Mouse (Mus musculus) CH12.LX (cell line): ENCODE measurements at regions not wholly inside any gene's neighbourhood (a gene's known extent, or its start where the extent isn't known, plus 50 kb on each side); places are given as distances from the start of the nearest gene placed in this dataset.

Experiments used
- DNase-seq: peaks from one replicate; pipeline ENCODE4 v3.0.0-alpha.2; 2013; ENCODE audit errors: extremely low read depth
- H3K27ac ChIP-seq: 2 replicates; pipeline ENCODE4 v1.5.1; 2012; ENCODE audit warnings: low read depth, mild to moderate bottlenecking, control low read depth, moderate library complexity; ENCODE audit not compliant: insufficient read depth
- H3K27me3 ChIP-seq: replicated peaks from 2 replicates; pipeline ENCODE3; 2012; ENCODE audit warnings: inconsistent platforms
- H3K36me3 ChIP-seq, 2 experiments: replicated peaks in 1 of 2; 2 replicates each; pipeline versions ENCODE3 to v1.6.1; 2012; ENCODE audit warnings: inconsistent platforms in 1 of 2, low read length in 1 of 2, mild to moderate bottlenecking in 1 of 2, mixed read lengths in 1 of 2, moderate library complexity in 1 of 2; ENCODE audit not compliant: control insufficient read depth in 1 of 2, insufficient read depth in 1 of 2
- H3K4me1 ChIP-seq, 2 experiments: 2 replicates each; pipeline ENCODE4 v1.6.1; 2012; ENCODE audit warnings: inconsistent platforms in 1 of 2, moderate library complexity in 1 of 2; ENCODE audit not compliant: insufficient read depth in 2 of 2, control insufficient read depth in 1 of 2
- H3K4me2 ChIP-seq: 2 replicates; pipeline ENCODE4 v1.6.1; 2012; ENCODE audit warnings: low read depth, mild to moderate bottlenecking, control low read depth; ENCODE audit not compliant: poor library complexity, insufficient read depth, severe bottlenecking
- H3K4me3 ChIP-seq, 3 experiments: fragments of 150-350 bp in 1 of 3; sonication (generic) in 1 of 3; replicated peaks in 1 of 3; 2 replicates each; pipeline versions ENCODE3 to v1.5.1; 2011 to 2012; ENCODE audit warnings: low read depth in 2 of 3, low read length in 2 of 3, mild to moderate bottlenecking in 2 of 3, moderate library complexity in 2 of 3, control low read depth in 1 of 3, improper control_type of control experiment in 1 of 3, inconsistent platforms in 1 of 3, mixed read lengths in 1 of 3; ENCODE audit not compliant: poor library complexity in 1 of 3
- H3K79me2 ChIP-seq: replicated peaks from 2 replicates; pipeline ENCODE4 v1.6.1; 2012; ENCODE audit warnings: mild to moderate bottlenecking, moderate library complexity; ENCODE audit not compliant: control insufficient read depth, poor library complexity, insufficient read depth, severe bottlenecking; ENCODE audit errors: extremely low read depth
- H3K9ac ChIP-seq: 2 replicates; pipeline ENCODE4 v1.6.1; 2012; ENCODE audit warnings: low read depth, mild to moderate bottlenecking, control low read depth, moderate library complexity; ENCODE audit not compliant: insufficient read depth
- H3K9me3 ChIP-seq: replicated peaks from 2 replicates; pipeline ENCODE3; 2012; ENCODE audit warnings: low read length, inconsistent platforms, mixed read lengths
- BHLHE40 ChIP-seq: IDR thresholded peaks from 2 replicates; pipeline ENCODE4 v1.6.1; 2011; ENCODE audit warnings: mild to moderate bottlenecking, low read depth, low read length, improper control_type of control experiment
- CHD1 ChIP-seq: IDR thresholded peaks from 2 replicates; pipeline ENCODE4 v1.6.1; 2012; ENCODE audit warnings: low read depth, low read length, improper control_type of control experiment, inconsistent platforms
- E2F4 ChIP-seq: IDR thresholded peaks from 2 replicates; pipeline ENCODE4 v1.6.1; 2011; ENCODE audit warnings: low read depth, low read length, improper control_type of control experiment; ENCODE audit not compliant: insufficient replicate concordance
- IRF4 ChIP-seq: IDR thresholded peaks from 2 replicates; pipeline ENCODE4 v1.6.1; 2014; ENCODE audit warnings: low read depth, mild to moderate bottlenecking, inconsistent platforms, low read length, improper control_type of control experiment
- JUN ChIP-seq: IDR thresholded peaks from 2 replicates; pipeline ENCODE4 v1.6.1; 2011; ENCODE audit warnings: low read depth, mild to moderate bottlenecking, low read length, improper control_type of control experiment, moderate library complexity; ENCODE audit not compliant: insufficient read depth
- JUND ChIP-seq: conservative IDR thresholded peaks from 2 replicates; pipeline ENCODE4 v1.6.1; 2011; ENCODE audit warnings: low read depth, low read length, improper control_type of control experiment
- MAX ChIP-seq: IDR thresholded peaks from 2 replicates; pipeline ENCODE4 v1.6.1; 2011; ENCODE audit warnings: low read length, improper control_type of control experiment
- MAZ ChIP-seq: IDR thresholded peaks from 2 replicates; pipeline ENCODE4 v1.6.1; 2012; ENCODE audit warnings: low read depth, mild to moderate bottlenecking, inconsistent platforms, low read length, improper control_type of control experiment, moderate library complexity
- MYC ChIP-seq: IDR thresholded peaks from 2 replicates; pipeline ENCODE4 v1.6.1; 2011; ENCODE audit warnings: low read depth, mild to moderate bottlenecking, improper control_type of control experiment, low read length
- RCOR1 ChIP-seq: conservative IDR thresholded peaks from 2 replicates; pipeline ENCODE4 v1.6.1; 2012; ENCODE audit warnings: low read depth, mild to moderate bottlenecking, inconsistent platforms, low read length, improper control_type of control experiment
- SMC3 ChIP-seq: IDR thresholded peaks from 2 replicates; pipeline ENCODE4 v1.6.1; 2011; ENCODE audit warnings: low read depth, low read length, improper control_type of control experiment
- UBTF ChIP-seq: IDR thresholded peaks from 2 replicates; pipeline ENCODE4 v1.6.1; 2012; ENCODE audit warnings: low read depth, mild to moderate bottlenecking, inconsistent platforms, low read length, improper control_type of control experiment, moderate library complexity
- USF1 ChIP-seq: IDR thresholded peaks from 2 replicates; pipeline ENCODE4 v1.6.1; 2014; ENCODE audit warnings: low read depth, mild to moderate bottlenecking, inconsistent platforms, low read length, improper control_type of control experiment
- ZC3H11A ChIP-seq: IDR thresholded peaks from 2 replicates; pipeline ENCODE4 v1.6.1; 2012; ENCODE audit warnings: low read depth, mild to moderate bottlenecking, inconsistent platforms, low read length, improper control_type of control experiment
- ZKSCAN1 ChIP-seq: IDR thresholded peaks from 2 replicates; pipeline ENCODE4 v1.6.1; 2012; ENCODE audit warnings: low read depth, inconsistent platforms, low read length, improper control_type of control experiment, borderline replicate concordance
- ZMIZ1 ChIP-seq: IDR thresholded peaks from 2 replicates; pipeline ENCODE4 v1.6.1; 2012; ENCODE audit warnings: low read depth, mild to moderate bottlenecking, inconsistent platforms, low read length, improper control_type of control experiment
- dilution Hi-C: fragments of 300-500 bp; cut with MboI; formaldehyde crosslinking; loops from 2 replicates; pipeline ENCODE4 v1.14.3; 2020; ENCODE audit warnings: low sequenced_read_pairs; ENCODE audit not compliant: extremely low pct_unique_long_range_greater_than_20kb, extremely low pct_ligation_motif_present
- in situ Hi-C: fragments of 300-500 bp; cut with MboI; formaldehyde crosslinking; loops from 3 replicates; pipeline ENCODE4 v1.14.3; 2019; ENCODE audit warnings: low sequenced_read_pairs, low pct_ligation_motif_present, low pct_unique_long_range_greater_than_20kb, mixed read lengths

GRCm38 (mm10) chr9:46643551-46643950 lies 323.8 kb upstream of the 4931429L15Rik start:
- no peak for TF ChIP-seq SMC3
- no peak for TF ChIP-seq UBTF
- no peak for TF ChIP-seq ZKSCAN1
- TF ChIP-seq ZMIZ1: no peak
- TF ChIP-seq MAZ: no peak
- TF ChIP-seq BHLHE40: no peak
- TF ChIP-seq CHD1: no peak
- no peak for TF ChIP-seq MYC
- TF ChIP-seq, all 38 proteins: peak for 0
- no peak for DNase-seq
- H3K9ac ChIP-seq: no peak overlapping the region
- dilution Hi-C loops (no loop called here), in situ Hi-C loops (no loop called here)
- no peaks in the 10 kb centered on the region for H3K4me1 ChIP-seq
- no peaks in the 10 kb centered on the region for H3K79me2 ChIP-seq
- H3K27ac ChIP-seq: no peak overlapping the region
- H3K36me3 ChIP-seq: no peaks in the 10 kb centered on the region
- H3K9me3 ChIP-seq: no peaks in the 10 kb centered on the region
- peaks cover 39% of the 10 kb centered on the region for H3K27me3 ChIP-seq
- H3K4me2 ChIP-seq: no peak overlapping the region
- H3K4me3 ChIP-seq: no peak overlapping the region

DNA sequence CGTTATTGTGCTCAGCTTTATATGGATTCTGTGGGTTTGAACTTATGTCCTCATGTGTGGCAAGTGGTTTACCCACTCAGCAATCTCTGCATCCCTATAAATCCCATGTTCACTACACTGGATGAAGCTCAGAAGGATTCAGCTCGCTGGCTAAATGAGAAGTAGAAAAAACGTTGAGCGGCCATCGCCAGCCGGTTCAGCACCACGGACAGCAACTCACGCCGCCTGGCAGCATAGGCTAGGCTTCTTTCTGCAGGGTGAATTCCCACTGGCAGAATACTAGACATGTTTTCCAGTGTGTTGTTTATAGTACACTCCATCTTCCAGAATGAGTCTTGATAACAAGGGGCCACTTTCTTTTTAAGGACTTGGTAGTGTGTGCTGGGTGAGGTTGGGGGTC lies 322.9 kb upstream of the 4931429L15Rik start:
- Histone ChIP-seq H3K4me3 (no peak overlapping the region), H3K9ac (no peak overlapping the region), H3K9me3 (no peaks in the 10 kb centered on the region), H3K27me3 (peaks cover 37% of the 10 kb centered on the region), H3K79me2 (no peaks in the 10 kb centered on the region), H3K4me2 (no peak overlapping the region), H3K4me1 (no peaks in the 10 kb centered on the region), H3K27ac (no peak overlapping the region), H3K36me3 (no peaks in the 10 kb centered on the region)
- TF ChIP-seq JUN (no peak), IRF4 (no peak), E2F4 (no peak), RCOR1 (no peak), USF1 (no peak), ZC3H11A (no peak), JUND (no peak), CHD1 (no peak), MAX (no peak)
- no peak for DNase-seq
- dilution Hi-C loops: no loop called here
- in situ Hi-C loops: no loop called here
